Mouse (Mus musculus) Patski (cell line): ENCODE results near the gene Reep3. TPM values are rescaled to one million over a fixed set of nuclear protein-coding genes. Genes with fewer than 3 reads are reported as not detected.

ENCODE experiments used
- ATAC-seq: fragments of 100-300 bp; one replicate; pipeline ENCODE4 v1.8.0; 2021
- CTCF ChIA-PET: fragments of 350-600 bp; sonication (Branson Sonifier 250); formaldehyde crosslinking; loops from one replicate; lab custom pipeline; 2022; ENCODE audit warnings: inconsistent platforms; lab: Charles Lee
- POLR2A ChIA-PET: fragments of 350-600 bp; sonication (Branson Sonifier 250); formaldehyde crosslinking; loops from one replicate; lab custom pipeline; 2022; ENCODE audit warnings: antibody characterized with exemption, inconsistent platforms; lab: Charles Lee
- DNase-seq: peaks from one replicate; pipeline ENCODE4 v3.0.0-alpha.2; 2011; ENCODE audit warnings: low read depth, low spot score
- H3K27me3 ChIP-seq: fragments of 371-371 bp; one replicate; pipeline ENCODE4 v1.5.1; 2021
- CTCF ChIP-seq: fragments of 100-300 bp; IDR thresholded peaks from one replicate; pipeline ENCODE4 v1.5.1; 2021
- in situ Hi-C: fragments of 300-500 bp; cut with MboI; formaldehyde crosslinking; loops from 3 replicates; pipeline ENCODE4 v1.11.1; 2018; ENCODE audit warnings: low pct_unique_long_range_greater_than_20kb, mixed read lengths
- polyA plus RNA-seq: library from polyadenylated mRNA; unstranded; gene quantifications from one replicate; pipeline ENCODE4 v1.2.3, GENCODE M21; 2021

Gene Reep3
- polyA plus RNA-seq, 1 experiment from 2014 or later: 46.6 TPM

GRCm38 (mm10) chr10:67044346-67044745, 52.4 kb downstream of the Reep3 start:
- ATAC-seq (no peak), DNase-seq (no peak)
- in situ Hi-C loops: no loop called here
- CTCF ChIA-PET: no interaction called here
- POLR2A ChIA-PET: no interaction called here
- no peak for TF ChIP-seq CTCF
- no peaks in the 10 kb centered on the region for H3K27me3 ChIP-seq

GRCm38 (mm10) chr10:67043236-67043635, 53.5 kb downstream of the Reep3 start:
- no peak for ATAC-seq
- ChIA-PET POLR2A (no interaction called here), CTCF (interaction anchor here (1.5 kb wide), 1 partner anchor 9 kb away, joined by 6 read pairs; no protein-coding TSS in a partner anchor)
- H3K27me3 ChIP-seq: no peaks in the 10 kb centered on the region
- DNase-seq: no peak
- no peak for TF ChIP-seq CTCF
- in situ Hi-C loops: no loop called here

DNA sequence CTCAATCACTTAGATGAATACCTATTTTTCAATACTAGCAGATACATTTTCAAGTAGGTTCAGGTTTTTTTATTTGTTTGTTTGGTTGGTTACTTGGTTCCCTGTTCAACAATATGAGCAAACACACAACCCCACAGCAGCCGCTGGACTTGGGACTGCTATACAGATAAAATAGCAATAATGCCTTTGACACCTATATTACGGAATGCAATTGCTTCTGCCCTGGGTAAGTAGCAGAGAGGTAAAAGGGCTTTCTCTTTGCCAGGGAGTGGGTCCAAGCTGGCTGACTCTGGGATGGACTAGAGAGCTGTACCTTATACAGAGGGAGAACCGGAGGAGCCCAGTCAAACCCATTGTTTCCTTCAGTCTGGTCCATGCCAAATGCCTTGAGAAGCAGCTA, 56.3 kb downstream of the Reep3 start:
- H3K27me3 ChIP-seq: no peaks in the 10 kb centered on the region
- TF ChIP-seq CTCF: no peak
- ChIA-PET CTCF (no interaction called here), POLR2A (no interaction called here)
- in situ Hi-C loops: no loop called here
- DNase-seq (no peak), ATAC-seq (no peak)

GRCm38 (mm10) chr10:67039001-67039400, 57.7 kb downstream of the Reep3 start:
- no peaks in the 10 kb centered on the region for H3K27me3 ChIP-seq
- CTCF ChIA-PET: no interaction called here
- DNase-seq (no peak), ATAC-seq (no peak)
- no peak for TF ChIP-seq CTCF
- POLR2A ChIA-PET: no interaction called here
- in situ Hi-C loops: no loop called here

- DNase-seq (no peak), ATAC-seq (no peak)
- no peaks in the 10 kb centered on the region for H3K27me3 ChIP-seq
- in situ Hi-C loops: no loop called here
- no peak for TF ChIP-seq CTCF
- POLR2A ChIA-PET: no interaction called here
- CTCF ChIA-PET: no interaction called here
These were observed 60.2 kb downstream of the Reep3 start for GRCm38 (mm10) chr10:67036542-67036941.

DNA sequence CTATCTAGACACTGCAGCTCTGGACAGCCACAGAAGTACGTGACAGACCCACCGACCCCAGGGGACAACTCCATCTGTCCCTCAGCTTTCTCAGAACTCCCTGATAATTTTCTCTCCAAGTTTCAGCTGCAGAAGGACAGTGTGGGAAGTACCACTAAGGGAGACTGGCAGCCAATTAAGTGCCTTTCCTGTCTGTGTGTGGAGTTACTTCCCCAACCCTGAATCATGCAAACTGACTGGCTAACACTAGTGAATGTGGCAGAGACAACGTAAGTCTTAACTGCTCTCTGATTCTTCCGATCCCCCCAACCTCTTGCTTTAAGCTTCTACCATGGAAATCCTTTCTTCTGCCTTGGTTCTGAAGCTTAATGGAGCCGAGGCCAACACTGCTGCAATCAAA, 60.6 kb downstream of the Reep3 start:
- no peak for DNase-seq

GRCm38 (mm10) chr10:67031186-67031585, 65.6 kb downstream of the Reep3 start:
- in situ Hi-C loops: no loop called here
- DNase-seq (no peak), ATAC-seq (no peak)
- no peaks in the 10 kb centered on the region for H3K27me3 ChIP-seq
- no peak for TF ChIP-seq CTCF
- ChIA-PET CTCF (no interaction called here), POLR2A (no interaction called here)

More for the DNA sequence above, 60.6 kb downstream of the Reep3 start:
- CTCF ChIA-PET: no interaction called here
- H3K27me3 ChIP-seq: no peaks in the 10 kb centered on the region
- no peak for TF ChIP-seq CTCF
- no peak for ATAC-seq
- in situ Hi-C loops: no loop called here
- POLR2A ChIA-PET: no interaction called here

DNA sequence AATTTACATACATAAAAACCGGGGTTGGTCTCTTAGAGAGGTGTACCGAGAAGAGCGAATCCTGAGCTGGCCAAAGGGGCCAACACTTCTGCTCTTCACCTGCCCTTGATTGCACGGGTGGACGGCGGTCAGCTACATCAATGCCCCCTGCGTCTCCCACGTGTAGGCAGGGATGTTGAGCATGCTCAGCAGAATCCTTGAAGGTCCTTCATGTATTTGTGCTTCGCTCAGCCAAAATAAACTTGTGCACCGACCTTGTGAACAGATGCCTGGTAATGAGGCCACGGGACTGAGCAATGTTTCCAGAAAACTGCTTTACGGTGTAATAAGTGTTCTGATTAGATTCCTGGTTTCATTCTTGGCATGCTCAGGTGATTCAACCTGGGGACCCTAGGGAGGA, 67.4 kb downstream of the Reep3 start:
- ATAC-seq (no peak), DNase-seq (no peak)
- ChIA-PET CTCF (no interaction called here), POLR2A (no interaction called here)
- no peaks in the 10 kb centered on the region for H3K27me3 ChIP-seq
- in situ Hi-C loops: no loop called here
- no peak for TF ChIP-seq CTCF

- no peaks in the 10 kb centered on the region for H3K27me3 ChIP-seq
- in situ Hi-C loops: no loop called here
- ATAC-seq (no peak), DNase-seq (no peak)
- ChIA-PET POLR2A (interaction anchor here (0.6 kb wide), 1 partner anchor 11 kb away, joined by 3 read pairs; no protein-coding TSS in a partner anchor), CTCF (no interaction called here)
- no peak for TF ChIP-seq CTCF
These were observed 70.4 kb downstream of the Reep3 start for GRCm38 (mm10) chr10:67026375-67026774.

GRCm38 (mm10) chr10:67025573-67026236, 71.0 kb downstream of the Reep3 start:
- TF ChIP-seq CTCF: no peak
- ATAC-seq: no peak
- ChIA-PET POLR2A (interaction anchor here (0.6 kb wide), 1 partner anchor 12 kb away, joined by 3 read pairs; no protein-coding TSS in a partner anchor), CTCF (no interaction called here)
- H3K27me3 ChIP-seq: no peaks in the 10 kb centered on the region
- in situ Hi-C loops: no loop called here
- DNase-seq: no peak

DNA sequence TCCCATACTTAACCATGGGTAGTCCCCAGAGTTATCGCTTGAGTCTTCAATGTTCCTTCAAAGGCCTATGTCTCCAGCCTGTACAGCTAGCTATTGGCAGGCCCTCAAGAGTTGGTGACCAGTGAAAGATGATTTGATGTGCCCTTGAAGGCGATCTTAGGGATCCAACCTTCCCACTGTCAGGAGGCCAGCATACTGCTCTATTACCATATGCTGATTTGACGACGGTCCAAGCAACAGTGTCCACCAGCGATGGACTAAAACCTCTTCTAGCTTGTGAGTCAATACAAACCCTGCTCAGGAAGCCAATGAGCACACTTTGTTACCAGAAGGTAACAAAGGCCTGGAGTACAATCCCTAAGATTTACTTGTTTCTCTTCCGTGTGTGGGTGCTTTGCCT, 72.4 kb downstream of the Reep3 start:
- ChIA-PET POLR2A (no interaction called here), CTCF (no interaction called here)
- H3K27me3 ChIP-seq: no peaks in the 10 kb centered on the region
- in situ Hi-C loops: no loop called here
- no peak for DNase-seq
- no peak for TF ChIP-seq CTCF
- ATAC-seq: no peak
